Mouse (Mus musculus) neural tube, embryonic 11.5 days (tissue): ENCODE data around the gene Gpr150. TPM values are rescaled to one million over a fixed set of nuclear protein-coding genes. Genes with fewer than 3 reads are reported as not detected.

Experiments used
- ATAC-seq: fragments of 200-750 bp; cut with Nextera tagmentation; 2 replicates; pipeline ENCODE4 v1.8.0; 2017; ENCODE audit warnings: moderate number of reproducible peaks, mild to moderate bottlenecking, moderate TSS enrichment, moderate library complexity; ENCODE audit not compliant: insufficient read depth, low FRiP score, low TSS enrichment
- DNase-seq: peaks from one replicate; pipeline ENCODE4 v3.0.0-alpha.2; 2015; ENCODE audit warnings: low spot score
- H3K27ac ChIP-seq: fragments of 300-500 bp; sonication (generic); 2 replicates; pipeline ENCODE4 v1.5.1; 2014; ENCODE audit warnings: low read depth, mild to moderate bottlenecking, low read length
- H3K27me3 ChIP-seq: fragments of 300-500 bp; sonication (generic); 2 replicates; pipeline ENCODE4 v1.6.1; 2014; ENCODE audit warnings: mild to moderate bottlenecking, low read length, mixed read lengths; ENCODE audit not compliant: control insufficient read depth, insufficient read depth
- H3K36me3 ChIP-seq: fragments of 300-500 bp; sonication (generic); 2 replicates; pipeline ENCODE4 v1.6.1; 2014; ENCODE audit warnings: mild to moderate bottlenecking, low read length, moderate library complexity, mixed read lengths; ENCODE audit not compliant: control insufficient read depth, insufficient read depth
- H3K4me1 ChIP-seq: fragments of 300-500 bp; sonication (generic); 2 replicates; pipeline ENCODE4 v1.6.1; 2014; ENCODE audit warnings: low read length, mixed read lengths; ENCODE audit not compliant: control insufficient read depth, insufficient read depth
- H3K4me2 ChIP-seq: fragments of 300-500 bp; sonication (generic); 2 replicates; pipeline ENCODE4 v1.6.1; 2014; ENCODE audit warnings: low read depth, mild to moderate bottlenecking, moderate library complexity
- H3K4me3 ChIP-seq: fragments of 300-500 bp; sonication (generic); 2 replicates; pipeline ENCODE4 v1.5.1; 2014; ENCODE audit warnings: low read depth, low read length
- H3K9ac ChIP-seq: fragments of 300-500 bp; sonication (generic); 2 replicates; pipeline ENCODE4 v1.6.1; 2014; ENCODE audit warnings: mild to moderate bottlenecking, low read length
- H3K9me3 ChIP-seq: fragments of 300-500 bp; sonication (generic); 2 replicates; pipeline ENCODE4 v1.6.1; 2016; ENCODE audit warnings: low read length; ENCODE audit not compliant: control insufficient read depth
- WGBS: fragments of 180-500 bp; shearing (Covaris S2); extraction: QIAGEN DNeasy Blood & Tissue Kit; methylation state at CpG from one replicate; pipeline ENCODE4 v1.1.7; 2014; 5-methylcytosine and 5-hydroxymethylcytosine counted together
- polyA plus RNA-seq: library from polyadenylated mRNA; unstranded; fragments of >200 nt; fragmentation: Nextera tagmentation; extraction: Ambion mirVana; gene quantifications from 2 replicates; pipeline ENCODE4 v1.2.1, GENCODE M21; 2014

The Gpr150 gene
- polyA plus RNA-seq: 0.31 and 0.65 TPM in 2 replicates

DNA sequence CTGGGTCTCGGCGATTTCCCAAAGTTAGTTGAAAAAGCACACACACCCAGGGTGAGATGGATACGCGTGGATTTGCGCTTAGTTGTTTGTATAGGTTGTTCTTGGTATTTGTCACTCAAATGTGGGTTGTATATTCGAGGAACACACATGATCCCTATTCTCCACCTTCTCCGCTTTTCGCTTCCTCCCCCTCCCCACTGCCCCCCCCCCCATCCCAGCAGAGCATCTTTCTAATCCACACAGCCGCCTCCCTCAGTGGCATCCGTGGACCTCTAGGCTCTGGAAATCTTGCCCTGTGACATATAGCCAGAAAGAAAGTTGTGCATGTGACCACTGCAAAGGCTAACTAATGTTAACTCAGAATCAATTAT lies at the start of gene Gpr150:
Gene Gpr150, minus strand, starts transcription at position 101 of the 371 bp plus-strand sequence.
- Histone ChIP-seq H3K9me3 (no peaks in the 10 kb centered on the region), H3K27ac (no peak within 1 kb of the TSS), H3K36me3 (no peaks in the 10 kb centered on the region), H3K9ac (peak within 1 kb of the TSS; percentile 44), H3K4me1 (peaks cover 4% of the 10 kb centered on the region; the same call in 1 of the 2 replicates), H3K4me2 (peak within 1 kb of the TSS; percentile 98), H3K4me3 (peak within 1 kb of the TSS; percentile 45), H3K27me3 (peaks cover 27% of the 10 kb centered on the region)
- ATAC-seq (0 out of 2 replicates have a peak, but pooled peaks have one; percentile 3), DNase-seq (no peak)
- 15% methylated on average over 10 of the region's 10 CpGs for WGBS

GRCm38 (mm10) chr13:76101989-76102388 lies 45.2 kb upstream of the Gpr150 start:
- H3K4me3 ChIP-seq: no peak overlapping the region
- no peak overlapping the region for H3K9ac ChIP-seq
- no peak for ATAC-seq
- H3K36me3 ChIP-seq: no peaks in the 10 kb centered on the region
- H3K27me3 ChIP-seq: no peaks in the 10 kb centered on the region
- no peaks in the 10 kb centered on the region for H3K9me3 ChIP-seq
- no peak overlapping the region for H3K4me2 ChIP-seq
- no peak overlapping the region for H3K27ac ChIP-seq
- 96% methylated on average over 2 of the region's 2 CpGs for WGBS
- no peak for DNase-seq
- no peaks in the 10 kb centered on the region for H3K4me1 ChIP-seq

- no peaks in the 10 kb centered on the region for H3K36me3 ChIP-seq
- H3K4me1 ChIP-seq: no peaks in the 10 kb centered on the region
- DNase-seq (peak; percentile 93), ATAC-seq (peak; percentile 92)
- no peaks in the 10 kb centered on the region for H3K27me3 ChIP-seq
- H3K4me2 ChIP-seq: peak within 1 kb of the TSS; percentile 68
- under 1% methylated on average over 34 of the region's 34 CpGs for WGBS
- H3K9me3 ChIP-seq: no peaks in the 10 kb centered on the region
- peak within 1 kb of the TSS; percentile 71 for H3K9ac ChIP-seq
- H3K4me3 ChIP-seq: peak within 1 kb of the TSS; percentile 66
- H3K27ac ChIP-seq: no peak within 1 kb of the TSS
These were observed 41.9 kb upstream of the Gpr150 start, which contains the start of the genes Arsk and Ttc37 for GRCm38 (mm10) chr13:76098493-76099303. Gene Arsk, minus strand, starts transcription at chr13:76098660. Gene Ttc37, plus strand, starts transcription at chr13:76098734.

DNA sequence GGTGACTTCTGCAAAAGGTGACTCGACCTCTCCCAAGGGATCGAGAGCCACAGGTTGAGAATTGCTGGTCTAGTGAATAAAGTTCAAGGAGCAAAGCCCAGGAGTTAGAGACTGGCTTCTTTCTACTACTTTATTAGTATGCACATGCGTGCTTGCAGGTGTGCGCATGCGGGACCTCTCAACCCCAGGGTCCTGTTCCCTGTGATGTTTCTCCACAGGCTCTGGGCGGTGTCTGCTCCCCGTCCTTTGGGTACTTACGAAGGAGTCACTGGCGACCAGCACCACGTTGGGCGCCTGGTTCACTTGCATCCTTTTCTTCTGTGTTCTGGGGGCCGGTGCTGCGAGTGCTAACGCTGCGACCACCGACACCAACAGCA lies 41.3 kb upstream of the Gpr150 start:
- no peaks in the 10 kb centered on the region for H3K36me3 ChIP-seq
- WGBS: 5% methylated on average over 16 of the region's 16 CpGs
- peak overlapping the region; percentile 48 for H3K4me2 ChIP-seq
- DNase-seq: no peak
- peak overlapping the region; percentile 66 for H3K4me3 ChIP-seq
- H3K27me3 ChIP-seq: no peaks in the 10 kb centered on the region
- no peaks in the 10 kb centered on the region for H3K9me3 ChIP-seq
- H3K9ac ChIP-seq: peak overlapping the region; percentile 61
- H3K4me1 ChIP-seq: no peaks in the 10 kb centered on the region
- ATAC-seq: peak; percentile 77
- no peak overlapping the region for H3K27ac ChIP-seq

DNA sequence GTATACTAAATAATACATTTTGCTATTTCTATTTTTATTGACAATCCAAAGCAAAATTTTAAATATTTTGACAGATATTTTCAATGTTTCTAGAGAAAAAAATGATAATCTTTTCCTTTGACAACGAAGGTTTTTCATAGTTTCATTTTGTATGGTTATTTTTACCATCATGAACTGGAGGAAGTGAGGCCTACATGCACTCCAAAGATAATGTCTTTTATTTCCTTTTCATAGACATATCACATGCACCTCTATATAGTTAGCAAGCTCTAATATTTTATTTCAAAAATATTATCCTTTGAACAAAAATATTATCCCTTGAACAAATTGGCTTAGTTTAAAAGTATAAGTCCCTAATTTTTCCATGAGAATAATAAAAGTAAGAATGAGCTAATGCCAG lies 17.5 kb upstream of the Gpr150 start:
- H3K4me2 ChIP-seq: no peak overlapping the region
- ATAC-seq (no peak), DNase-seq (no peak)
- WGBS: 91% methylated on average over 1 of the region's 1 CpGs
- no peak overlapping the region for H3K4me3 ChIP-seq
- no peak overlapping the region for H3K9ac ChIP-seq
- no peaks in the 10 kb centered on the region for H3K4me1 ChIP-seq
- no peaks in the 10 kb centered on the region for H3K9me3 ChIP-seq
- no peaks in the 10 kb centered on the region for H3K27me3 ChIP-seq
- no peak overlapping the region for H3K27ac ChIP-seq
- no peaks in the 10 kb centered on the region for H3K36me3 ChIP-seq

DNA sequence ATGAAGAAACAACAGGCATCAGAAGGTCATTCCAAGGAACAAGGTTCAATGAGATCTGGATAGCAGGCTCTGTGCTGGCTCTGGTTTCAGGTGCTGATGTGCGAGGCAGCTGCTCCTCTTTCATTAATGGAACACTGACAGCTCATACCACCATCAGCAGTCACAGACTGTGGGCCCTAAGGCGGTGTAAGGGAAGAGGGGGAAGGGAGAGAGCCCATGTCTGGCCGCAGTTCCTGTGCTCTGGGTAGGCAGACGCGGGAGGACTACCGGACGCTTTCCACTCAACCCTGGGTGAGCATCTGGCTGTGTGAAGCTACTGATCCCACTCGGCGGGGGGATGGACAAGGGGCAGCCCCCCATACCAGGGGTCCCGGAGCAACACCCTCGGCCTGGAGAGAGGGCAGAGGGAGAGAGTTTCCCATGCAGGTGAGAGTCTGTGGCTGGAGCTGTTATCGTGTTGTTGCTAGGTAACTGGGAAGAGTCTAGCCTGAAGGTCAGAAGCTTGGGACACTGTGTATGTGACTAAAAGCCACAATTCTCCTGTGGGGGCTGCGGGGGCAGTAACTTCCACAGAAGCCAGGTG lies 7.7 kb upstream of the Gpr150 start:
- Histone ChIP-seq H3K27me3 (no peaks in the 10 kb centered on the region), H3K4me3 (no peak overlapping the region), H3K9ac (no peak overlapping the region), H3K9me3 (no peaks in the 10 kb centered on the region), H3K36me3 (no peaks in the 10 kb centered on the region), H3K4me1 (no peaks in the 10 kb centered on the region), H3K27ac (no peak overlapping the region), H3K4me2 (no peak overlapping the region)
- DNase-seq (no peak), ATAC-seq (no peak; the same call in 1 of the 2 replicates)
- WGBS: 81% methylated on average over 13 of the region's 13 CpGs

- no peak for ATAC-seq
These were observed 6.8 kb upstream of the Gpr150 start for GRCm38 (mm10) chr13:76063548-76063947.

GRCm38 (mm10) chr13:76062569-76062968 lies 5.8 kb upstream of the Gpr150 start:
- no peak overlapping the region for H3K9ac ChIP-seq
- ATAC-seq (no peak), DNase-seq (no peak)
- H3K4me3 ChIP-seq: no peak overlapping the region
- H3K4me1 ChIP-seq: no peaks in the 10 kb centered on the region
- peaks cover 2% of the 10 kb centered on the region for H3K27me3 ChIP-seq
- WGBS: 93% methylated on average over 3 of the region's 3 CpGs
- H3K9me3 ChIP-seq: no peaks in the 10 kb centered on the region
- H3K27ac ChIP-seq: no peak overlapping the region
- H3K4me2 ChIP-seq: no peak overlapping the region
- H3K36me3 ChIP-seq: no peaks in the 10 kb centered on the region

More at GRCm38 (mm10) chr13:76063548-76063947, 6.8 kb upstream of the Gpr150 start:
- H3K9me3 ChIP-seq: no peaks in the 10 kb centered on the region
- no peak overlapping the region for H3K4me2 ChIP-seq
- H3K36me3 ChIP-seq: no peaks in the 10 kb centered on the region
- H3K27ac ChIP-seq: no peak overlapping the region
- no peaks in the 10 kb centered on the region for H3K4me1 ChIP-seq
- no peak overlapping the region for H3K9ac ChIP-seq
- H3K27me3 ChIP-seq: no peaks in the 10 kb centered on the region
- no peak for DNase-seq
- WGBS: 90% methylated on average over 4 of the region's 4 CpGs
- no peak overlapping the region for H3K4me3 ChIP-seq
